Mouse (Mus musculus) thymus, adult 2 months (tissue): ENCODE data around the gene Thg1l.

Experiments used
- CTCF ChIP-seq: fragments of 200-500 bp; IDR thresholded peaks from 2 replicates; pipeline ENCODE4 v1.5.1; 2012; ENCODE audit warnings: mild to moderate bottlenecking, control low read depth, low read length, moderate library complexity, borderline replicate concordance; ENCODE audit not compliant: control insufficient read depth, poor library complexity, insufficient read depth; ENCODE audit errors: extremely low read depth
- POLR2A ChIP-seq: fragments of 200-500 bp; IDR thresholded peaks from 2 replicates; pipeline ENCODE4 v1.6.1; 2012; ENCODE audit warnings: mild to moderate bottlenecking, low read length, control low read depth, moderate library complexity; ENCODE audit not compliant: control insufficient read depth, poor library complexity, insufficient read depth; ENCODE audit errors: extremely low read depth

DNA sequence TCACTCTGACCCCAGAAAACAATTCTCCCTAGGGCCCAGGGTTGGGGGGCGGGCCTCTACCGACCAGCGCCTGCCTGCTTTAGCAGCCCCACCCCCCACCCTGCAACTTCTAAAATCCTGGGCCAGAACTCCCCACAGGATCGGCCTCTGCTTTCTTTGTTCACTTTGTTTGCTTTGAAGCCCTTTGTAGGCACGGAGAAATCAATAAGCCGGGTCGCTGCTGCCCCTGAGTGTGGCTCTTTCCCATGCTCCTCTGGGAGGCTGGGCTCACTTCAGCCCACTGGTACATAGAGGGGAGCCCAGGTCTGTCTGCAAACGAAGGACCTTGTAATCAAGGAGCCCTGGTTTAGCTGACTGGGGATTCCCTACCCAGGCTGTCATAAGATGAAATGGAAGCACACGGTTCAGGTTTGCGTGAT, 33.8 kb downstream of the Thg1l start:
- TF ChIP-seq POLR2A = no peak
- TF ChIP-seq CTCF = no peak
